Mouse (Mus musculus) liver, embryonic 14.5 days (tissue): ENCODE measurements at regions not wholly inside any gene's neighbourhood (a gene's known extent, or its start where the extent isn't known, plus 50 kb on each side); places are given as distances from the start of the nearest gene placed in this dataset.

Experiments
- CTCF ChIP-seq: IDR thresholded peaks from 2 replicates; pipeline ENCODE4 v1.5.1; 2016; ENCODE audit warnings: antibody characterized with exemption, low read depth, control low read depth
- EP300 ChIP-seq: IDR thresholded peaks from 2 replicates; pipeline ENCODE4 v1.6.1; 2016; ENCODE audit warnings: antibody characterized with exemption, low read depth

GRCm38 (mm10) chr15:6044511-6045256, 254.9 kb upstream of the Dab2 start:
- TF ChIP-seq CTCF (no peak), EP300 (no peak)
